Mouse (Mus musculus) megakaryocyte, adult 5-6 weeks (primary cell): Measurements from ENCODE around the gene Armc12. TPM values are rescaled to one million over a fixed set of nuclear protein-coding genes. Genes with fewer than 3 reads are reported as not detected.
"Not testable (repeated sequence)": the region's sequence is repeated elsewhere in the genome, so short reads cannot be mapped to it uniquely, and the experiment has no call there.

ENCODE experiments used
- ATAC-seq: 2 replicates; pipeline ENCODE4 v1.8.0; 2016; ENCODE audit warnings: mild to moderate bottlenecking, inconsistent platforms; ENCODE audit not compliant: poor library complexity, severe bottlenecking
- total RNA-seq, 2 experiments: library from RNA; stranded (forward) in 1 of 2; stranded (reverse) in 1 of 2; fragments of 153-499, 151-499 nt in 1 of 2; fragments of 221-1000, 200-1000 nt in 1 of 2; gene quantifications; 2 replicates each; pipeline versions ENCODE4 v1.2.3 to v1.2.4; 2015 to 2017

The Armc12 gene
- total RNA-seq, 2 experiments from 2014 or later = not detected

- peak; percentile 74 for ATAC-seq
Observed at GRCm38 (mm10) chr17:28528043-28528351, 2.6 kb upstream of the Armc12 start.

DNA sequence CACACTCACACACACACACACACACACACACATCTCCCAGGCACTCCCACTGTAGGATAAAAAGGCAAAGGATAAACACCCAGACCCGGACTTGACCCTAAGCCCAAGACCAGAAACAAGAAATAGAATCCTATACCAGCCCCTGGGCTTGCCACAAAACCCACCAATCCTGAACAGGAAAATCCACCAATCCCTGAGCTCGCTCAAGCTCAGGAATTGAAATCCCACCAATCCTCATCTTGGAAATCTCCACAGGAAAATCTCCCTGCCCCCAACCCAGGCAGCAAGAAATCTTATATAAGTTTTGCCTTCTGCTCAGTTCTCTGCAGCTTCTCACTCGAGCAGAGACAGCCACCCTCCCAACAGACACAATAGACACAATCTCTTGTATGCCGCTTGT lies 1.5 kb upstream of the Armc12 start:
- ATAC-seq = no peak

DNA sequence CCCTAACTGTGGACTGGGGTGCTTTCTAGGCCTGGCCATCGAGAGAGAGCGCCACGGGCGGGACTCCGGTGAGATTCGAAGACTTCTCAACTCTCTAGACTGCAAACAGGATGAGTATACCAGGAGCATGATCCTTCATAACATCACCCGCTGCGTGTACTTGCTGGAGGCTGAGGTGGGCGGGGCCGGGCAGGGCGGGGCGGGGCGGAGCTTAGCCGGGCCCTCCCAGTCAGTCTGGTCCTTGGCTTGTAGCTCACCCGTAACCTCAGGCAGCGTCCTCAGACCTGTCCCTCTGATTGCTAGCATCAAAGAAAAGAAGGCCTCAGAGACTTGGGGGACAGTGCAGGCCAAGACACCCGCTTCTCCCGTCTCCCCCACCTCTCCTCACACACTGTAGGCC lies 1.3 kb downstream of the Armc12 start:
- peak; percentile 59 for ATAC-seq

DNA sequence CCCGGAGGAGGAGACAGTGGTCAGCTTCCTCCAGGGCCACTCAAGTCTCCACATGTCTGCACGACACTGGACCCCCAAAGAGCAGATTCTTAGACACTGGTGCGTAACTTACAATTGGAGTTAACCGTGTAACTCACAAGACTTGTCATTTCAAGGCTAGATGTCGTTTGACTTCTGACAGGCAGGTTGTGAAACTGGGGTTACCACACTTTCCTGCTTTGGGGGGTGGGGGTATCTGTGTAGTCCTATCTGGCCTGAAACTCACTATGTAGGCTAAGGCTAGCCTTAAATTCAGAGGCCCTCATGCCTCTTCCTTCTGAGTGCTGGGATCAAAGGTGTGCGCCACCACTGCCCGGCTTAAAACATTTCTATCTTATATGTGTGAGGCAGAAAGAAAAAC lies 2.0 kb downstream of the Armc12 start:
- peak; percentile 22; the same call in 1 of the 2 replicates for ATAC-seq

GRCm38 (mm10) chr17:28533327-28533726 lies 2.7 kb downstream of the Armc12 start:
- no peak for ATAC-seq

DNA sequence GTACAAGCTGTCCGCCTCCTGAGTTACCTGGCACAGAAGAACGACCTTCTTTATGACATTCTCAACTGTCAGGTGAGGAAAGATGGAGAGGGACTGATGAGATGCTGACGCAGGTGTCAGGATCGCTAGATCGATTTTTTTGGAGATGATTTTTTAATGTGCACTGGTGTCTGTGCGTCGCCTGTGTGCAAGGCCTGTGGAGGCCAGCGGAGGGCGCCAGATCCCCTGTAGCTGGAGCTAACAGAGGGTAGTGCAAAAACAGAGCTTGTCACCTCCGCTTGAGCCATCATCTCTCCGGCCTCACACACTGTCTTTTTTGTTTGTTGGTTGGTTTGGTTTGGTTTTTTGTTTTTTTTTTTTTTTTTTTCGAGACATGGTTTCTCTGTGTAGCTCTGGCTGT lies 7.3 kb downstream of the Armc12 start:
- no peak for ATAC-seq

DNA sequence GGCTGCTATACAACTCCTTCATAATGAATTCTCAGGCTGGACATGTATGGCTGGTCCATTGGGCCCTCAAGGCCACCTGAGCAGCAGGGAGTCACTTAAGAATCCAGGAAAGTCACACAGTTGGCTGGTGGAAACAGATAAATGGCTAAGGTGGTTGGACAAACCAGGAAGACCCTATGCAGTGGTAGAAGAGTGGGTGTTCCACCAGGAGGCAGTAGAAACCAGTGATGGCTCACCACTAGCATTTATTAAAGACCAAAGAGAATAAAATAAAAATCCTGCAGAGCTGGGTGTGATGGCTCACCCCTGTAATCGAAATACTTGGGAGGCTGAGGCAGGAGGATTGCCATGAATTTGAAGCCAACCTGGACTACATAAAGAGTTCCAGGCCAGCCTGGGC lies 16.3 kb downstream of the Armc12 start:
- ATAC-seq = no peak

DNA sequence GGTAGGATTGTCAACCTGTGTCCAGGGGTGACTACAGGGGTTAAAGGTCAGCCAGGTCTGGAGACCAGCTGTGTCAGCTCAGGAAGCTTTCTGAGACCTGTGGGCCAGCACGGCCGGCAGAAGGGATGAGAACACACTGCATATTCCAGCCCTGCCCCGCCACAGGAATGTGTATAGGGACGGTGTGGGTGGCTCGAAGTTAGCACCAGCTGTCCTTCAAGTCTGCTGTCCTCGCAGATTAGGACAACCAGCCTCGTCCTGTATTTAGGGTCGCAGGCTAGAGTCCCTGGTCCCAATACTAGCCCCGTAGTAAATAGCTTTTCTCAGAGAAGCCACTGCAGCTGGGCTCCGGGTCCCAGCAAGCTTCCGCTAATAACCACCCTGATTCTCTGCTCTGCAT lies 17.9 kb downstream of the Armc12 start:
- ATAC-seq = no peak

DNA sequence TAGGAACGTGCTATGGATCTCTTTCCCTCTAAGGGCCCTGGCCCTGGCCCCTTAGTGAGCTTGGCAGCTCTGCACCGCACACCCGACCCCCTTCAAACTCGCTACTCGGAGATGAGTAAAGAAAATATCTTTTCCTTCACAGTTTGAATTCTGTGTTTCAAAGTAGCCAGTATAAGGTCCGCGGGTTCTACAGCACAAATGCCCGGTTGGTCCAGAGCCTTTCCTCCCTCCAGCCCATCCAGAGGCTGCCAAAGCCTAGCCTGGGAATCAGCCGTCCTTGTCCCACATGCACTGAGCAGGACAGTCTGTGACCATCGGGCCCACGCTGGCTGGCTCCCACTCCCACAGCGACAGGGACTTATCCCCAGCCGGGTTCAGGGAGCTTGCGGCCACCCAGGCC lies 18.5 kb downstream of the Armc12 start, which contains the start of gene Clpsl2:
TSS of gene Clpsl2 (plus strand) at position 301 of the 400 bp plus-strand sequence.
- no peak for ATAC-seq

DNA sequence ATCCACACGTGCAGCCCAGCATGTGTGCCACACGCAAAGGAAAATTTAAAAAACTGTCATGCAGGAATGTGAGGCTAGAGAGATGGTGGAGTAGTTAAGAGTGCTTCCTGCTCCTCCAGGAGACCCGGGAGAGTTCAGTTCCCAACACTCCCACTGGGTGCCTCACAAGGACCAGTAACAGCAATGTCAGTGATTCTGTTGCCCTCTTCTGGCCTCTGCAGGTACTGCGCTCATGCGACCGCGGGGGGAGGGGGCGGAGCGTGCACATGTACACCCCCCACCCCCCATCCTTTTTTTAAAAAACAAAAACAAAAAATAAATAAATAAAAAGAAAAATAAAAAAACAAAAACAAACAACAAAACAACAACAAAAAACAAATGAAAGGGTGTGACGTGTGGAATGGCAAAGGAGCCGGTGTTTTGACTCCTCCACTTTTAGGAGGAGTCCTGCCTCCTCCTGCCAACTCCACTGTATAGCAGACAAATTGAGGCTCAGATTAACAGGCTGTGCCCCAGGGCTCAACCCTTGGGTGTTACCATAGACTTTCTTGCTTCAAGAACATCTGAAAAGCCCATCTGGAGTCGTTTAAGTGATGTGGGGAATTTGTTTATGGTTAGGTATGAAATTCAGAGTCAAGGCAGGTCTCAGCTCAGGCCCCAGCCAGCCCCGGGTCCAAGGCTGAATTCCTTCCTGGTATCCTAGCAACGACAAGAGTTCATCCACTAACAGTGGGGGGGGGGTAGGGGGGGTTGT lies 22.6 kb downstream of the Armc12 start:
- ATAC-seq = peak; percentile 87

DNA sequence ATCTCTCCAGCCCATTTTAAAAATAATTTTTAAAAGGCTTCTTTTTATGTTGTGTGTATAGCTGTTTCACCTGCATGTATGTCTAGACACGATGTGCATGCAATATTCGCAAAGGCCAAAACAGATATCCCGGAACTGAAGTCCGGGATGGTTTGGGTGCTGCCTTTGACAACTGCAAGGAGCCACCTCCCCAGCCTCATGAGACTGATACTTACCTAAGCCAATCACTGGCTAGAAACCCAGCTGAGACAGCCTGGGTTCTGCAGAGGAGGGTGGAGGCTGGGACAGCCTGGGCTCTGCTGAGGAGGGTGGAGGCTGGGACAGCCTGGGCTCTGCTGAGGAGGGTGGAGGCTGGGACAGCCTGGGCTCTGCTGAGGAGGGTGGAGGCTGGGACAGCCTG lies 23.4 kb downstream of the Armc12 start:
- not testable (repeated sequence) for ATAC-seq

DNA sequence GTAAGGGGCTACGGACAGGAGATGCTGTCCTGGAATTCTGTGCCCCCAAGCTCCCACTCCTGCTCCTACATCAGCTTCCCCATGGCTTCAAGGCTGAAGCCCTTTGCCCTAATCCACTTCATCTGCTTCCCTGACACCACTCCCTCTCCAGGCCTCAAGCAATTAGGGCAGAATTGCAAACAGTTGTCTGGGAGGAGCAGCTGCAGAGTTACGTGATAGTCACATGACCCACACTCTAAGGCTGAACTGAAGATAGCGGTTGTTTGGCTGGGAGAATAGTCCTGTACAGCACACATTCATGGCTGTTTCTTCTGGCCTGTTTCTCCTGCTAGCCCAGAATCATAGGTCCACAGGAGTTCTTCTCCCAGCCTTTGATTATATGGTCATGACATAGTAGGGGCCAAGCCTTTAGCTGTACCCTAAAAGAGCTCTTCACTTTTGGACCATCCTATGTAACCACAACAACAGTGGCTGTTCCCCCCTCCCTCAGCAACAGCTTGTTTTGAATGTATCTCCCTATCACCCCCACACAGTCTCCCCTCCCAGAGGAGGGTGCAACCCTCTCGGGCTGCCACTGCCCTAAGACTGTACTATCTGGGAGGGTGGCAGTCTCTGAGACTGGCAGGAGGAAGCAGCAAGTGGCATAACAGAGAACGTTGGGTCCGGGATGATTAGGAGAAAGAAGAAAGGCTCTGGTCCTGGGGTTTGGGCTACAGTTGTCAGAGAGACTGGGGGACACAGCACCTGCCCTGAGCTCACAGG lies 26.2 kb downstream of the Armc12 start:
- no peak for ATAC-seq

DNA sequence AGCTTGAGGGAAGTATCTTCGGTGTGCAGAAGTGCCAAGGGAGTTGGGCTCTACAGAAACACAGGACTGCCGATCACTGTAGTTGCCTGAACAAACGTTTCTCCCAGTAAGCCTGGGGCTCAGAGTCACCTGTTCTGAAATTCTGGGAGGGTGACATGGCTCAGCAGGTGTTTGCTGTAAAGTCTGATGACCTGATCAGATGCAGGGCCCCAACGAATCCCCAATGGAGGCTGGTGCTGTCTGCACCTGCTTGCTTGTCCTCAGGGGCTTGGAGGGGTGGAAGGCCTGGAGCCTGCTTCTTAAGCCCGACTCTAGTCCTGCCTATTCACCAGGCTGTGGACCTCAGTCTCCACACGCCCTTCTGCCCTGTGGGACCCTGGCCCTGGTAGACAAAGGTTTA lies 27.2 kb downstream of the Armc12 start:
- ATAC-seq = no peak

DNA sequence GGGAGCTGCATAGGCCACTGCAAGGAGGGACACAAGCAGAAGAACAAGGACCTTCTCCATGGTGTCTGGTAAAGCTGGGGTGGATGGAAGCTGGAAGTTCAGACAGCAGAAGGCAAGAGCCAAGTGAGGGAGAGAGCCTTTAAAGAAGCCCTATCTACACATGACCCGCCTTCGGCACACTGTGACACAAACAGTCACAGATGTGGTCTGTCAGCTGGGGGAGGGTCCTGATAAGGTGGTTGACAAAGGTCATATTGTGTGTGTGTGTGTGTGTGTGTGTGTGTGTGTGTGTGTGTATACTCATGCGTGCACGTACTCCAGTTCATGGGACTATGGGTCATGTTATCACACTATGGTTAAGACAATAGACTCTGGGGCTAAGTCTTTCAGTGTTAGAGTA lies 30.0 kb downstream of the Armc12 start, which contains the start of gene Clps:
TSS of gene Clps (minus strand) at position 169 of the 400 bp plus-strand sequence.
- no peak for ATAC-seq

DNA sequence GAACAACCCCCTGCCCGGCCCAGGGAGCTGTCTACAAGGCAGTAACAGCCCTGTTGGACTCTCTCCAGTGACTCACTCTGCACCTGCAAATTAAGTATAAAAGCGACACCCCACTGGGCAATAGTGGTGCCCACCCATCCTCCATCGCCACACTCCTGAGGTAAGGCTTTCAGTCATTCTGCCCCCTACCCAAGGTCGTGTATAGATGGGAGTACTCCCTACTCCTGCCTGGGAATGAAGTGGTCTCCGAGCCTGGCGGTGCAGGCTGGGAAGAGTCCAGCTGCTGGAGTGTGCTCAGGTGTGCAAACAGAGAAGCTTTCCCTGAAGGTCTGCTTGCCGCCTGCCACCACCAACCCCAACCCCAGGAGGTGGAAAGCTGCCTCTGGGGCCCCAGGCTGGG lies 31.0 kb downstream of the Armc12 start:
- no peak for ATAC-seq

DNA sequence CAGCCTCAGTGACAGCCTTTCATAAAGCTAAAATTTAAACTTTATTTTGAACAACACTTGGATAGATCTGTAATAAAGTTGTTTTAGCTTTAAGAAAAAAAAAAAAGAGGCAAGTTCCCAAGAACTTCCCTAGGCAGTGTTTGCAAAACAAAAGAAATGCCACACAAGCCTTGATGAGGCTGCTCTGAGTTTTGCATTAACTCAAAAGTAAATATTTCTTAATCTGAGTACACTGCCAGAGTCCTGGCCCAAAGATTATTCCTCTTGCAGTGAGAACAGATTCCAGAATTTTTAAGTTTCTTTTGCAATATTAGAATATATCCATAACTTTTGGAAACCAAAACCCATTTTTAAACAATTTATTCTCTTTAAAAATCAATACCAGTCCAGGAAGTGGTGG lies 34.6 kb downstream of the Armc12 start:
- no peak for ATAC-seq

- ATAC-seq = no peak
Observed at GRCm38 (mm10) chr17:28567541-28567940, 36.9 kb downstream of the Armc12 start.

DNA sequence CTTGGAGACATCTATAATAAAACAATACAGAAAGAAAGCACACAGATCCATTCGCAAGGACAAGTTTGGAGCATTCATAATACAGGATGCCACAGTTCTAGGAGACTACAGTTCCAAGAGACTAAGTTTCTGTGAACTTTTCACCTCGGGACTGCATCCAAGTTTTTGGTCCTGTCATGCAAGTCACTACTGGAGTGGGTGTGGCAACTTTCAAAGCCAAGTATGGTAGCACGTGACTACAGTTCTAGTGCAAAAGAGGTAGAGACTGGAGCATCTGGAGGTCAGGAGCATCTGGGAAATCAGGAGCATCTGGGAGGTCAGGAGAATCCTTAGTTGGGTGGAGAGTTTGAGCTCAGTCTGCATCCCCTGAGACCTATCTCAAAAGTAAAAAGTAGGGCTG lies 41.3 kb downstream of the Armc12 start:
- no peak for ATAC-seq

DNA sequence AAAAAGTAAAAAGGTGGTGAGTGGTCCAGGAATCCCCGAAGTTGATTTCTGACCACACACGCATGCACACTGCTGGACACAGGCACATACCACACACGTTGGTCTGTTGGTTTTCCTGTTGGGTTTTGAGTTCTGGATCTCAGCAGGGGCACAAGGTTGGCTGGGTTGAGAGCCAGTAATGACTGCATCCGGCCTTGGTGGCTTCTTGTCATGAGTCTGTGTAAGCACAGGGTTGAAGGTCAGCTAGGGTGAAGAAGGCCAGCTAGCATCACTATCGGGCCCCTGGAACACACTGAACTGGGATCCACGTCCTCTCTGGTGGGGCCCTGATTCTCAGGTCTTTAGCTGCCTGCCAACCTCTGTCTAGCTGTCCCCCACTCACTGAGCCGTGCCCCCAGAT lies 41.9 kb downstream of the Armc12 start:
- ATAC-seq = no peak

GRCm38 (mm10) chr17:28572941-28573340 lies 42.3 kb downstream of the Armc12 start:
- no peak for ATAC-seq

DNA sequence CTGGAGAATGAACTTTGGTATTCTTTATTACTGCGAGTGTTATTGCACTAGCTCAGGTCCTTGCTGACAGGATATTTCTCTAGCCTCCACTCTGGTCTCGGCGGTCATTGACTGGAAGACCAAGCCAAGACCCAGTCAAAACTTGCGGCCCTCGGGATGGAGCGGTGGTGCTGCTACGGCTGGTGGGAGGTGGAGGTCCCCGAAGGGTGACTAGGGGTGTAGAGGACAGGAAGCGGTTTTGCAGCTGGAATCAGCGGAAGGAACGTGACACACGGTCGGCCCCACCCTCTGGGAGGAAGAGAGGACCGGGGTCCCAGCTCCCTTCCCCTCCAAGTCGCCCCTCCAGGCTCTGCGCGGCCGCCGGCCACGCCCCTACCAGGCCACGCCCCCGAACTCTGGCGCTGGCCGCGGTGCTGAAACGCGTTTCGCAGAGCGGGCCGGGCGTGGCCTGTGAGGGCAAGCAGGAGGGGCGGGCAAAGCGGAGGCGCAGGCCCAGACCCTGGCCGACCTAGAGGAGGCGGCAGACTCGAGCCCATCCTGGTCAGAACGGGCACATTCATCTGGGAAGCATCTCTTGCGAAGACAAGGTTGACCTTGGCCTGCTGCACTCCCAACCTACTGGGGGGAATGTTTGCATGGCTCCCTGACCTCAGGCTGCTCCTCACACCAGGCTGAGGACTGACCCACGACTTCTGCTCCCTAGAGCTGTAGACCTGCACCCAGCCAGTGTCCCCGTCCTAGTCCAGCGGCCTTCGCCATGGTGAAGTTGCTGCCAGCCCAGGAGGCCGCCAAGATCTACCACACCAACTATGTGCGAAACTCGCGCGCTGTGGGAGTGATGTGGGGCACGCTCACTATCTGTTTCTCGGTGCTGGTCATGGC lies 44.9 kb downstream of the Armc12 start, which contains the start of gene Lhfpl5:
TSS of gene Lhfpl5 (plus strand) at position 398 of the 882 bp plus-strand sequence.
- peak; percentile 52; the same call in 1 of the 2 replicates for ATAC-seq
